Mouse (Mus musculus) heart, postnatal 25 days (tissue): Measurements from ENCODE around the gene Tmem131. TPM values are rescaled to one million over a fixed set of nuclear protein-coding genes. Genes with fewer than 3 reads are reported as not detected.

Experiments
- DNase-seq: peaks from one replicate; pipeline ENCODE4 v3.0.0; 2022; ENCODE audit warnings: low spot score
- intact Hi-C: fragments of 180-260 bp; cut with DNase I; formaldehyde crosslinking; loops from one replicate; pipeline ENCODE4 v1.15.1; 2025
- total RNA-seq, 2 experiments: library from RNA; stranded (reverse); gene quantifications; 2 replicates each; pipeline ENCODE4 v1.2.3; 2021

Tmem131 gene
- 10 to 100 TPM; 30.7 to 33.5 TPM for total RNA-seq

DNA sequence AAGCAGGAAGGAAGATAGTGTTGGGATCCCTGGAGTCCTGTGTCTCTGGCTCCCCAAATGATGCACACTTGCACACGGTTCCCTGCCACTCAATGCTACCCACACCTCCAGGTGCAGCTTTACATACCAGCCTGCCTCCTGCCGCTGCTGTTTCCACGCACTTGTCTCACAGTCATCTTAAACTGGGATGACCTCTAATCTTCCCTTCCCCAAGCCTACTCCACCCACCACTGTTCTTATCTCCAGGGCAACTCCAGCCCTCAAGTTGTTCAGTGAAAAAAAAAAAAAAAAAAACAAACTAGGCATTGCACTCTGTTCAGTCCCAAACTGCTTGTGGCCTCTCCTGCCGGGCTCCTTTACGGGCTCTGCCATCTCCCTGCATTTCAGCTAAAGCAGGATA, at the start of gene Tmem131:
Gene Tmem131 (minus strand): TSS at position 14 of the 400 bp plus-strand sequence.
- DNase-seq: no peak
- intact Hi-C loops: loop anchor here (5.0 kb wide), 1 partner anchor 121 kb away; no protein-coding TSS in a partner anchor

DNA sequence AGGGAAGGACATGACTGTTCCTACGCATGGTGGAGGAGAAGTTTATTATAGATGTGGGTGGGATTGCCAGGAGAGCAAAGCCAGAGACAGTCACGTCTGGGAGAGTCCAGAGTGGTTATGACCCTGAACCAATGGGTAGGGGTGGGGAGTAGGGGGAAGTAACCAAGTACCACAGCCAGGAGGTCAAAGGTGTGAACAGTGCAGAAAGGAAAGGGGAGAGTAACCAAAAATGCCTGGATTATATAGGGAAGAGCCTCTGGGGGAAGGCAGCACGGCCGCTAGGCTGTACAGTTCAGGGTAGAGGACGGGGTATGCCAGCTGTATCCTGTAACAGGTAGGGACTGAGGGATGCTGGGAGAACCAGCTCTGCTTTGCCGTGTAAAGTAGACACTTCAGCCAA, 45.1 kb upstream of the Tmem131 start:
- no peak for DNase-seq
- intact Hi-C loops: no loop called here

DNA sequence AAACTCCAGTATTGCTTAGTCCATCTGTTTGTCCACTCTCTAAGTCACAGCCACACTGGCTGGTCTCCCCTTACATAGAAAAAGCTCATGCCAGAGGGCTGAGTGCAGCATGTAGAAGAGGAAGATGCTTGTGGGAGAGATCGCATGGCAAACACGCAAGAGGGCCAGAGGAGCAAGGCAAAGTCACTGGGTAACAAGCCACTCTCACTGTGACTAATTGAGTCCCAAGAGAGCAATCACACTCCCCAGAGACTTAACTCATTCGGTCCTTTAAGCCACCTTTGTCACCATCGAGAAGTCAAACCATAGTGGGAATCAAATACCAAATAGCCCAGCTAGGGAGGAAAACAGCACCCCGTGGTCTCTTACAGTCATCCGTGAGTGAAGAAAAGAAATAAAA, 44.7 kb upstream of the Tmem131 start:
- no peak for DNase-seq
- intact Hi-C loops: no loop called here

DNA sequence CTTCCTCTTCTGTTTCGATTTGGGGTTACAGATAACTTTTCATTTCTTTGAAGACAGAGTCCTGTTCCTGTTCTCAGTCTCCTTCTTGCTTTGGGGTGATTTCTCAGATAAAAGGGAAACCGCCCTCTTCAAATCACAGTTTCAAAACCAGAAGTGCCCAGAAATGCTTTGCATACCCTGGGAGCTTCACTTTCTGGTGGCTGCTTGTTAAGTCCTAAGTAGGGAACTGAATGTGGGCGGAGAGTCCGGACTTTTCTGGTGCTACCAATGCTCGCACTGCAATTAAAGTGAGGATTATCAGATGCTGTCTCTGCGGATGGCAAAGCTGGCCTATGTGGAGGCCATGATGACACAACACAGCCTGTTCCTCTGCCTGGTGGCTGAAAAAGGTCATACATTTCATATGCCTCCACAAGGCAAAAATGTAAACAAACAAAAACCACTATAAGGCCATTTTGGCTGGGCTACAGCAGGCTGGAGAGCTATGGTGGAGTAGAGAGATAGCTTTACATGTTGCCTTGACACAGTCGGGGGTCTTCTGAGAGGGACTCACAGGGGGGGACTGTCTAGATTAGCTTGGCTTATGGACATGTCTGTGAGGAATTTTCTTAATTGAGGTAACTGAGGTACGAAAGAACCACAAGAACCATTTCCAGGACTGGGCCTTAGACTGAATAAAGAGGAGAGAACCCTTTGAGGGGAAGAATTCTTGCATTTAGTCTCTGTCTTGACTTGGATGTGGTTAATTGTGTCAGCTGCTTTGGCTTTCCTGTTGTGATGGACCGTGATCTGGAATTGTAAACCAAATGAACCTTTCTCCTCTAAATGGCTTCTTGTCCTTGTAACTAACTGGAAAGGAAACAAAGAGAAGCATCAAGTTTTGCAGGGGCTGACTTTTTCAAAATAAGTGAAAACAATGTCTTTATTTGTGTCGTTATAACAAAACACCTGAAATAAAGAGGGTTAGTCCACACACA, 44.0 kb upstream of the Tmem131 start:
- DNase-seq: no peak
- intact Hi-C loops: no loop called here

DNA sequence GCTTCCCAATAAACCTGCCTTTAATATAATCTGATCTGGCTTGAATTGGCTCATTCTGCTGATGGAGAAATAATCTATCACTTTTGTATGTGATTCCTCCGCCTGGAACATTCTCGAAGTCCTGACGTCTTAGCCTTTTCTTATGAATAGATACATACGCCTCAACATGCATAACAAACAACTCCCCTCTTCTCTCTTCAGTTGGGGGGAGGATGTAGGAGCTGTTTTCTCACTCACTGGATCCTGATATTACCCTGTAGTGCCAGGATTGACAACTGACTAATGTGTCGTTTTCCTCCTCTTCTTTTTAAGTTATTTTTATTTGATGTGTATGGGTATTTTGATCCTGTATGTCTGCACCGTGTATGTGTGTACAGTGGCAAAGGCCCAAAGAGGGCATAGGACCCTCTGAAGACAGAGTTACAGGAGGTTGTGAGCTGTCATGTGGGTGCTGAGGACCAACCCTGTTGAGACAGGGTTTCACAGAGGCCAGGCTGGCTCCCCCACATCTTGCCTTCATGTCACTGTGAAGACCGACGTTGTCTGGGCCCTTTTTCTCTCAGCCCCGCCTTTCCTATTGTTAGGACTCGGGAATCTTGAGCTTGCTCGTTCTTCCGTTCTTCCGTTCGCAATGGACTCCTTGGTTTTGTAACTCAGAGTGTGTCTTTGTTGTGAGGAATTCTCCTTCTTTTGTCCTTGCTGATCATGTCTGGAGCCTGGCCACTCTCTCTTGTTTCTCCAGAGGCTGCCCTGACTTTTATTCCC, 43.1 kb upstream of the Tmem131 start:
- DNase-seq: no peak
- intact Hi-C loops: no loop called here

DNA sequence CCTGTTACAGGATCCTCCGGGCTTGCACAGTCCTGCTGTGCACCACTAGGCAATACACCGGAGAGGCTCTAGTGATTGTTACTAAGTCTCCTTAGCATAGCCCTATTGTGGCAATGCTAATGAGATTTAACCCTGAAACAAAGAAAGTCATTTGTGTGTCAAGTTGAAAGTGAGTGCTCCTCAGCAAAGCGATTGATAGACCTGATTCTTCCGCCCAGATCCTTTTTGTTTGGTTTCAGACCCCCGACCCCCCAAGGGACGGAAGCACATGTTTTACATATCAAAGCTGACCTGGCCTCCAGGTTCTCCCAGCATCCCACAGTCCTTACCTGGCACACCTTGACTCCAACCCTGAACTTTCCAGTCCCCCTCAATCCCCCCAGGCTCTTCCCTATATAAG, 42.4 kb upstream of the Tmem131 start:
- intact Hi-C loops: no loop called here
- DNase-seq: no peak

DNA sequence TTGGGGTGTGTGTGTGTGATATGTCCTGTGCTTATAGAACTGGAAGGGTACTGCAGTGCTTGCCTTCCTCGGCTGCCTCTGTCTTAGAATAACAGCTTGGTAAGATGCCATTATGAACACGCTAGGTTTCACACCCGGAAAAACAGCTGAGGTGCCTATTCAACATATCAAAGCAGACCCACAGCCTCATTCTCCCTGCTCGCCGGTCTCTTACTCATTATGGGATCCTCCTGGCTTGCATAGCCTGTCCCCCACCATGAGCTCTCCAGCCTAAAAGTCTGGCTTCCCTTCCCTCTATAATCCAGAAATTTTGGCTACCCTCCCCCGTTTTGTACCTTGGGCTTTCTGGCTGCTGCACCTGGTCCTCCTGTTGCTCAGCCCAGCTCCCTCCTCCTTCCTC, 40.9 kb upstream of the Tmem131 start:
- intact Hi-C loops: no loop called here

DNA sequence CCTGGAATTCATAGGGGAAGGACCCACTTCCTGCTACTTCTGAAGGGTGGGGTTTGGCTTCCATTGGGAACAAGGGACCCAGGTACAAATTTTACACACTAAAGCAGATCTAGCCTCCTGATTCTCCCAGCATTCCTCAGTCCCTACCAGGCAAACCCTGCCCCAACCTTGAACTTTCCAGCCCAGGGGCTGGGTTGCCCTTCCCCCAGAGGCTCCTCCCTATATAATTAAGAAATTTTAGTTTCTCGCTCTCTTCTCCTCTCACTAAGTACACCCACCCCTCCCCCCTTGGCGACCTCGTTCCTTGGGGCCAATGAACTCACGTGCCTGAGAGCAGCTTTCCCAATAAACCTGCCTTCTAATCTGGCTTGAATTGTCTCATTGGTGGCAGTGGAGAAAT, 40.3 kb upstream of the Tmem131 start:
- DNase-seq: no peak
- intact Hi-C loops: no loop called here

More for the DNA sequence above, 40.9 kb upstream of the Tmem131 start:
- DNase-seq: no peak

DNA sequence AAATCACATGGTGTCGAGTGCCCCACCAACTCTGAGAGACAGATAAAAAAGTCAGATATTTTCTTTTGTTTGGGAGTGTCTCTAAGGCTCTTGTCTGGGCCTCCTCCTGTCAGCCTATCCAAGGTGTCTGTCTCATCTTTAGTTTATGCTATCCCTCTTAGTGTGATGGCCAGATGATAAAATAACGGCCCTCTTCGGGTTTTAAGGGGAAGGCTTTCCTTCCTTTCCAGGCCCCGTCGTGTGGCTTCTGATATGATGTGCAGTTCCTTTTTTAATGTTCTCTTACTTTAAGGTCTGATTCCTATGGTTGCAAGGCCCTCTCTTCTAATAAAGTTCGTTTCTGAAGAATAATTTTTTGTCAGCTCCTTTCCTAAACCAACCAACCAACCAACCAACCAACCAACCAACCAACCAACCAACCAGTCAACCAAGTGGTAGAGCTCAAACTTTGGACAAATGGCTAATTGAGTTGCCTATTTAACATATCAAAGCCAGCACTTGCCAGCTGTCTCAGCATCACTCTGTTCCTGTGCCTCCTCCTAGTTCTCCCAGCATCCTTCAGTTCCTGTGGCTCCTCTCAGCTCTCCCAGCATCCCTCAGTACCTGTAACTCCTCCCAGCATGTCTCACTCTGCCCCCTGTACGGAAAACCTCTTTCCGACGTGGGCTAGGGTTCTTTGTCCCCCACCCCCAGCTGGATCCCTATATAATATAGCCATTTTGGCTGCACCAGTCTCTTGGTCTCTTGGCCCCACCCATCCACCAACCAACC, 38.9 kb upstream of the Tmem131 start:
- DNase-seq: no peak
- intact Hi-C loops: no loop called here

DNA sequence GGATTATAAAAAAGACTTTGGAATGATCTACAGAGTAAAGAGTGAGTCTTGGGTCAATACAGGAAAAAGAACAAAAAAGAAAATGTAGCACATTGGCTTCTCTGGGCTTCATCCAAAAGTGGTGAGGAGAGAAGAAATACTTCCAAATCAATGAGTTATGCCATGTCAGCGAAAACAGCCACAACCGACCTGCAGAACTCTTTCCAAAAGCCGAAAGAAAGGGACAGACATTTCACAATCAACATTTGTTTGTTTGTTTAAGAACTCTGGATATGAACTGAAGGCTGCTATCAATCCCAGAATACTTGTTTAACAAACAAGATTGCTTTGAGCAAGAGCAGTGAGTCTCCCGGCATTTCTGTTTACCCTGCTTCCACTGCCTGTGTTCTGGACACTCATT, 33.3 kb upstream of the Tmem131 start:
- intact Hi-C loops: no loop called here
- no peak for DNase-seq

DNA sequence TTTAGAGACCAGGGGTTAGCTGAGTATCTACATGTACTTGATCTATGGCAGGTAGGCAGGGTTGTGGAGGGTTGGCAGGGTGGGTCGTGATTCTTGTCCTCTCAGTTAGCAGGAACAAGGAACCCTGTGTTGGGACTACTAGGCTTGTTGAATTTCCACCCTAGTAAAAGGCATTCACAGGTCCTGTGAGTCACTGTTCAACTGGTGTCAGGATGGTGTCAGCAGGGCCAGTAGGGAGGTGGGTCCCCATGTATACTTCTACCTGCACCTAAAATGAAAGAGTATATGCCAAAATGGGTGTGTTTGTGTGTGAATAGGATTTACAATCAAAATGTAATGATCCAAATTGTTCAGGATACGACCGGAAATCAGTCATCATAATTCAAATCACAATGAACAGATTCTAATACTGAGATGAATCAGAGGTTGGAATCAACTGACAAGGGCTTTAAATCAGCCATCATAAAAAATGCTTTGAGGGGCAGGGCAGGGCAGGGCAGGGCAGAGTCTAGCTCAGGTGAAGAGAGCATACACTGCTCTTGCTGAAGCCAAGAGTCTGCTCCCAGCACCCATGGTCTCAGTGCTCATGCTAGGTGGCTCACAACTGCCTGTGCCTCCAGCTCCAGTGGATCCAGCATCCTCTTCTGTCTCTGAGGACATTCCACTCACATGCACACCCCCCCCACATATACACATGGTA, 27.6 kb upstream of the Tmem131 start:
- no peak for DNase-seq
- intact Hi-C loops: no loop called here

DNA sequence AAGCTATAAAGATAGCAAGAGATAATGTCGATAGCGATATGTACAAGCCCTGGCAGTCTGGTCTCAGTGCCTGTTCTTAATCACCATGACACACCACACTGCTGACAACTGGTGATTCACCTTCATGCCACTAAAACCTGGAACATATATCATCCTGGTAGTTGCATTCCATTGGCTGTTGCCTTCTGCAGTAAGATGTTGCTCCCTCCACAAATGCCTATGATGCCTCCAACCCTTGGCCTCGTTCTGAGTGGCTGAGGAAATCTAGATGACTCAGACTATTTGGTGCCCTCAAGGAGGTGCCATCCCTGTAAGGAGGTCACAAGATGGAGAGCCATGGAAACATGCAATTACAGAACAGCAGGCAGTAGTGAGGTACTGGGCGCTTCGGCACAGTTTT, 22.4 kb upstream of the Tmem131 start:
- no peak for DNase-seq
- intact Hi-C loops: no loop called here

DNA sequence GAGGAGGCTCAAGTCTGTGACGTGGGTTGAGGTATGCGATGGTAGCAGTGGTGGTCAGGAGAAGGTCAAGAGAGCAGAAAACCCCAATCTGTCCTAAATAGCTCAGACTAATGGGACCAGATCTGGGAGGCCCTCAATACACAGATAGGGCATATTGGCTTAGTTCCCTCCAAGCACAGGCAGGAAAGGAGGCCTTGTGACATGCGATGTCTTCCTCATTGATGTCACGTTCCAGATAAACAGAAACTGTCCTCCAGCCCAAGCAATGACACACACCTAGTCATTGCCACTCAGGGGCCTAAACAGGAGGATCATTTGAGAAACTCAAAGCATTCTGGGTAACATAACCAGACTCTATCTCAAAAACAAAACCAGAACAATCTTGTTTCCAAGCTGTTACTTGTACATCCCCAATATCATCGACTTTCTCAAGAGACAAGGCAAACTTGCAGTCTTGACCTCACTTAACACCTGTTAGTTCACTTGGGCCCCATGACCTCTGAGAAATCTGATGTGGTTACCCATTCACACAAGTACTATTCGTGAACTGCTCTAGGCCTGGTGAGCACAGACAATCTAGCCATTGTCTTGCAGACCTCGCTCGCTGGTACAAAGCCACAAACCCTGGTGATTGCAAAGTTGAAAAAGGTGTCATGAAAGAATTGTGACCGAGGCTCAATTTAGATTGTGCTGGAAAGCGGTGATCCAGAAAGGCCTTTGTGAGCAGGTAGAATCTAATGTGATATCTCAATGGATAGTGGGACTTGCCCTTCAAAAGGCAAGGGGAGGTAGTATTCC, 19.1 kb upstream of the Tmem131 start:
- no peak for DNase-seq
- intact Hi-C loops: no loop called here

DNA sequence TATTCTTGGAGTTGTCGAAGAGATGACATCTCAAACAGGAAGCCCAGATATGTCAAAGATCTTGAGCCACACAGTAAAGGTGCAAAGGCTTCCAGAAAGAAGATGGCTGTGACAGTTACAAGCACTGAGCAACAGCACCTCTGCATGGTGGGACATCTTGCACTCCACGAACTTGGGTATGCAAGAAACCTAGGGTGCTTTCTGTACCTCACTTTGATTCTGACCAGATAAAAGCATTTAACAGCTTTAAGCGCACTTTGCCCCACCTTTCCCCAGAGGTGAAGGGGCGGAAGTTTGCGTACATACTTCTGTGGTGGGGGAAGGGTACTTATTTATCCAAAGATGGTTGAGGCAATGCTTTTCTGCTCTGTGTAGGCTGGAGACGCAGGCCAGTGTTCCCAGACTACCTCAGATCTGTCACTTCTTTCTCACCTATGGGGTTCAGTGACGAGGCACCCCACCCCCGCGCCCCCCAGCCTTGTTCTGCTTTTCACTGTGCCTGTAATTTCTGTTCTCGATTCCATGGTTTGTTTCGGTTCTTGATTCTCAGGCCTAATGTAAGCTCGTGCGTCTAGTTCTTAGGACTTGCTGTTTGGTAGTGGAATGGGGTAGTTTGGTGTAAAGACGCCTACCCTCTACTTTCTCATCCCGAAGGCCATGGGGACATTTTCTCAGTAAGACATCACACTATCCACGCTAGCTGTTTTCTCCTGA, 17.2 kb upstream of the Tmem131 start:
- no peak for DNase-seq
- intact Hi-C loops: no loop called here

DNA sequence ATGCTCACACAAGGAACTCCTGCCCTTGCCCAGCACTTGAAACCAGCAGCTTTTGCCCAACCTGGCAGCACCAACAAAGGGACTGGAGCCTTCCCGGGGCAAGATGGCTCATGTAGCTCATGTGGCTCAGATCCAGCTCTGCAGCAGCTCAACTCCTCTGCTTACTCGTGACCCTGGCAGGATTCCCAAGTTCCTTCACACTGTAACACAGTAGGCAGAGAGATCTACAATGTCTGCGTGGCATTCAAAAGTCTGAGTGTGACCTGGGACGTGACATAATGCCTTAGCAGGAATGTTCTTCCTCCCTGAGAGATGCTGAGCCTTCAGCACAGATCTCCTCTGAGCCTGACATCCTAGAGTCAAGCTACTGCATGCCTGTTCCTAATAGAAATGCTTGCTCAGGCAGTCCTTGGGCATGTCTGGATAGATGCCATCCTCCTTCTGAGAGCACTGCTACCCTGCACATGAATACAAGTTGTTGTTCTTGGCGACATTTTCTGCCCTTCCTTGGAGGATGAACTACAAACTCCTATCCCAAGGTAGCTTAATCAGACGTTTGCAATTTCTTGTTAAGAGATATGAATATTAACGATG, 6.2 kb upstream of the Tmem131 start:
- DNase-seq: no peak
- intact Hi-C loops: no loop called here

DNA sequence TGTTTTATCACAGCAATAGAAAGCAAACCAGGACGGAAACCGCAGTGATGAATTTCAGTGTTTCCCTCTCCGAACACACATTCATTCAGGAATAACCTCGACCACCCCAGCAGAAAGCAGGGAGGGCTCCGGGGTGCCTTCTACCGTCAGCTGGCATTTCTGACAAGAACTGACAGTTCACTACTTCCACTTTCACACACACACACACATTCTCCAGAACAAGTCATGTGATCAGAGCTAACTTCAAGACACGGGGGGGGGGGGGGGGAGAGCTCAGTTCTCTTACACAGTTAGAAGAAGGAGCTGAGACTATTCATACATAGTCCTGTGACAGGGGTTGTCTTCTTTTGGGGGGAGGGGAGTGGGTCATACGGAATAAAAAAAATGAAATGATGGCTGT, 4.0 kb upstream of the Tmem131 start:
- DNase-seq: no peak
- intact Hi-C loops: no loop called here

DNA sequence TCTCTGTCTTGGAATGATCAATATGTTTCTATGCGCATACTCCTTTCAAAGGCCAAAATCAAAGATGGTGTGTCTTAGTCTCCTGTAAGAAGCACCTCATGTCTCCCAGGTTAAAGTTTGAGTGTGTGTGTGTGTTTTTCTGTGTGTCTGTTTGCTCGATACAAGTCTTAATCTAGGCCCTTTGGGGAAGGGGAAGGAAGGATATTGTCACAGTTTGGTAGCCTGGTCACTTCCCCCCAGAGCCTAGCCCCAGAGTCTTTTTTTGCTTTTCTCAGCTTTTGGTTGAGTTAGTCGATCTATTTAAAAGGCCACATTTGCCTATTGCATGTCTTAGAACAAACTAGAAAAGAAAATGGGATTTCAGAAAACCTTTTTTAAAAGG, 3.1 kb downstream of the Tmem131 start:
- intact Hi-C loops: loop anchor here (5.0 kb wide), 1 partner anchor 118 kb away; no protein-coding TSS in a partner anchor
- DNase-seq: no peak
